Mouse (Mus musculus): ENCODE results near the gene Nrg3. TPM values are rescaled to one million over a fixed set of nuclear protein-coding genes. Genes with fewer than 3 reads are reported as not detected.

Nrg3 gene
- total RNA-seq, 2 experiments from 2014 or later, result 63.5 to 76.8 TPM

Small RNA genes lying within 50 kb of the gene (microRNA-seq; reads per million reads assigned to microRNA genes)
- 0 reads per million in 2 experiments for gene Gm27332
